Mouse (Mus musculus) hindbrain, embryonic 13.5 days (tissue): Measurements from ENCODE around the gene Palm3. TPM values are rescaled to one million over a fixed set of nuclear protein-coding genes. Genes with fewer than 3 reads are reported as not detected.
A peak's percentile ranks its signal among the peaks of the same experiment; 100 is the strongest.

Source experiments
- ATAC-seq: fragments of 200-750 bp; cut with Nextera tagmentation; 2 replicates; pipeline ENCODE4 v1.8.0; 2017; ENCODE audit warnings: moderate TSS enrichment; ENCODE audit not compliant: low FRiP score
- H3K27ac ChIP-seq: fragments of 300-500 bp; sonication (generic); 2 replicates; pipeline ENCODE4 v1.5.1; 2015; ENCODE audit warnings: inconsistent platforms, mild to moderate bottlenecking, moderate library complexity
- H3K27me3 ChIP-seq: fragments of 300-500 bp; sonication (generic); 2 replicates; pipeline ENCODE4 v1.6.1; 2015; ENCODE audit warnings: mild to moderate bottlenecking, inconsistent platforms
- H3K36me3 ChIP-seq: fragments of 300-500 bp; sonication (generic); 2 replicates; pipeline ENCODE4 v1.6.1; 2015; ENCODE audit warnings: mild to moderate bottlenecking, inconsistent platforms
- H3K4me1 ChIP-seq: fragments of 300-500 bp; sonication (generic); replicated peaks from 2 replicates; pipeline ENCODE4 v1.6.1; 2015; ENCODE audit warnings: inconsistent platforms
- H3K4me2 ChIP-seq: fragments of 300-500 bp; sonication (generic); 2 replicates; pipeline ENCODE4 v1.6.1; 2015; ENCODE audit warnings: inconsistent platforms, mild to moderate bottlenecking, moderate library complexity
- H3K4me3 ChIP-seq: fragments of 300-500 bp; sonication (generic); 2 replicates; pipeline ENCODE4 v1.5.1; 2015; ENCODE audit warnings: mild to moderate bottlenecking, inconsistent platforms
- H3K9ac ChIP-seq: fragments of 300-500 bp; sonication (generic); 2 replicates; pipeline ENCODE4 v1.6.1; 2015; ENCODE audit warnings: mild to moderate bottlenecking, inconsistent platforms
- H3K9me3 ChIP-seq: fragments of 300-500 bp; sonication (generic); 2 replicates; pipeline ENCODE4 v1.6.1; 2016; ENCODE audit warnings: inconsistent platforms
- WGBS: fragments of 180-500 bp; shearing (Covaris S2); methylation state at CpG from one replicate; pipeline ENCODE4 v1.1.7; 2015; 5-methylcytosine and 5-hydroxymethylcytosine counted together
- microRNA counts: library from miRNA; unstranded; fragments of <30 nt; microRNA quantifications from one replicate; lab custom pipeline; 2016
- microRNA-seq: library from miRNA; unstranded; fragments of <30 nt; microRNA quantifications from one replicate; pipeline ENCODE4, GENCODE M21; 2016
- polyA plus RNA-seq: library from polyadenylated mRNA; unstranded; fragments of >200 nt; fragmentation: Nextera tagmentation; extraction: Ambion mirVana; gene quantifications from 2 replicates; pipeline ENCODE4 v1.2.1, GENCODE M21; 2015

Palm3 gene
- polyA plus RNA-seq, 1 experiment from 2014 or later = 6.8 TPM

- peaks cover 73% of the 10 kb centered on the region for H3K4me1 ChIP-seq
- no peaks in the 10 kb centered on the region for H3K27me3 ChIP-seq
- ATAC-seq = no peak
- H3K36me3 ChIP-seq = peaks cover 16% of the 10 kb centered on the region
- 85% methylated on average over 2 of the region's 2 CpGs for WGBS
- H3K9ac ChIP-seq = no peak overlapping the region
- H3K4me2 ChIP-seq = no peak overlapping the region
- H3K4me3 ChIP-seq = no peak overlapping the region
- H3K9me3 ChIP-seq = no peaks in the 10 kb centered on the region
- no peak overlapping the region for H3K27ac ChIP-seq
These were observed 49.4 kb downstream of the Palm3 start for GRCm38 (mm10) chr8:84070667-84071066.

GRCm38 (mm10) chr8:84071921-84072320 is 50.6 kb downstream of the Palm3 start:
- Histone ChIP-seq H3K36me3 (peaks cover 28% of the 10 kb centered on the region), H3K27ac (0 out of 2 replicates have a peak overlapping the region, but pooled peaks have one; percentile 77), H3K27me3 (no peaks in the 10 kb centered on the region), H3K4me1 (peaks cover 72% of the 10 kb centered on the region), H3K9me3 (no peaks in the 10 kb centered on the region), H3K9ac (peak overlapping the region; percentile 39; the same call in 1 of the 2 replicates), H3K4me2 (no peak overlapping the region), H3K4me3 (no peak overlapping the region)
- no peak for ATAC-seq
- 79% methylated on average over 3 of the region's 3 CpGs for WGBS

DNA sequence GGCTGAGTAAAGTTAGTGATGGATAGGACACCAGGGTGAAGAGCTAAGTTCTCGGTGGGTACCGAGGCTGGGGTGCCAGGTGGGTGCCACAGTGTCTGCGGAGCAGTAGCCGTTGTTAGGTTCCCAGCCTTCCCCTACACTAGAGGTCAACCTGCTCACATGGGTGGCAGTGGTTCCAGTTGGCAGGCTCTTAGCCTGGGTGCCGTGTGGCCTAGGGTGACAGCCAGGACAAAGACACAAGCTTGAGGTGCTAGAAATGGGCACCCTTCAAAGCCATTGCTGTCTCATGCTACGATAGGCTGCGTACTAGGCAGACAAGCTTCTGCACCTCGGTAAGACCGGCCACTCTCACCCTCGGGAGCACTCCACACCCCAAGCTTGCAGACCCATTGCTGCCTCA is 51.0 kb downstream of the Palm3 start:
- Histone ChIP-seq H3K27ac (peak overlapping the region; percentile 77; the same call in 1 of the 2 replicates), H3K9me3 (no peaks in the 10 kb centered on the region), H3K27me3 (no peaks in the 10 kb centered on the region), H3K9ac (peak overlapping the region; percentile 39; the same call in 1 of the 2 replicates), H3K4me2 (no peak overlapping the region), H3K4me3 (no peak overlapping the region), H3K36me3 (peaks cover 32% of the 10 kb centered on the region), H3K4me1 (peaks cover 72% of the 10 kb centered on the region)
- no peak for ATAC-seq
- 90% methylated on average over 10 of the region's 10 CpGs for WGBS

DNA sequence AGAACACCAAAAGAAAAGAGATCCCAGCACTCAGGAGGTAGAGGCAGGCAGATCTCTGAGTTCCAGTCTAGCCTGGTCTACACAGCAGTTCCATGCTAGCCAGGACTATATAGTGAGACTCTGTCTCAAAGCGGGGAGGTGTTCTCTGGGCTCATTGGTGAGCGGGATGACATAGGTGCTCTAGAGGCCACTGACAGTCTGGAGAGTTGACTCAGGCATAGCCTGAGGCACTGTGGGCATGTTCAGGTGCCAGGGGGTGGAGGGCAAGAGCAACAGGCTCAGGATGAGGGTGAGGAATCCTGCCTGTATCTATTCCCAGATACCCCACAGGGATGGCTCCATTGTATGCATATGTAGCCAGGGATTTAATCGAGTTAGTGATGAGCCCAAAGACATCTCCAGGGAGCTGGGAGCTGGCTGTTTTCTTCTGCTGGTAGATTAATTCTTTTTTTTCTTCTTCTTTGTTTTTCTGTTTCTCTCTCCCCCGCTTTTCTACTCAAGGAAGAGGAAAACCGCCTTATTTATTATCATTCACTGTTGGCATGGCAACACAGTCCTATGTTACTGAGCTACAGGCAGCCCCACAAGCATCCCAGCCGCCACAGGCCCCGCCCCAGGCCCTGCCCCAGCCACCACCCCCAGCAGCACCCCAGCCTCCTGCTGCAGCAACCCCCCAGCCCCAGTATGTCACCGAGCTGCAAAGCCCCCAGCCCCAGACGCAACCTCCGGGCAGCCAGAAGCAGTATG is 52.1 kb downstream of the Palm3 start:
- WGBS = 34% methylated on average over 10 of the region's 10 CpGs
- Histone ChIP-seq H3K9ac (peak overlapping the region; percentile 56), H3K4me2 (peak overlapping the region; percentile 19), H3K4me1 (peaks cover 62% of the 10 kb centered on the region), H3K27ac (peak overlapping the region; percentile 77), H3K4me3 (no peak overlapping the region), H3K9me3 (no peaks in the 10 kb centered on the region), H3K27me3 (no peaks in the 10 kb centered on the region), H3K36me3 (peaks cover 37% of the 10 kb centered on the region)
- peak; percentile 41 for ATAC-seq

DNA sequence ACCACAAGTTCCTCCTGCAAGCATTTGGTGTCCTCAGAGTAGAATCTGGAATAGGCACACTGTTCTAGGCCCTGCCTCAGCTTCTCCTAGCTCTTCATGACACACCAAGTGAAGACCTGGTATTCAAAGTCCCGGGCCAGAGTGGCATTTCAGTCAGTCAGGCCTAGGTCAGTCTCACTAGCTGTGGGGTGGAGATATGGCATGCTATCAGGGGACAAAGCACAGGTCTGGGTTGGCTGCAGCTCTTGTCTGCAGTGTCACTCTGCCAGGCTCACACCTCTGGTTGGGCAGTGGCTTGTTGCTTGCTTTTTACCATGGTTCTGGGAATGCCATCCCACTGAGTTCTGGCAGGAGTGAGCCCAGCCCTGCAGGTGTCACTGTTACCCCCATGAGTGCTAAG is 55.1 kb downstream of the Palm3 start:
- Histone ChIP-seq H3K9me3 (no peaks in the 10 kb centered on the region), H3K4me2 (no peak overlapping the region), H3K36me3 (peaks cover 62% of the 10 kb centered on the region), H3K9ac (no peak overlapping the region), H3K27ac (no peak overlapping the region), H3K4me3 (no peak overlapping the region), H3K27me3 (no peaks in the 10 kb centered on the region), H3K4me1 (peaks cover 34% of the 10 kb centered on the region)
- ATAC-seq = no peak
- WGBS = 100% methylated on average over 1 of the region's 1 CpGs

DNA sequence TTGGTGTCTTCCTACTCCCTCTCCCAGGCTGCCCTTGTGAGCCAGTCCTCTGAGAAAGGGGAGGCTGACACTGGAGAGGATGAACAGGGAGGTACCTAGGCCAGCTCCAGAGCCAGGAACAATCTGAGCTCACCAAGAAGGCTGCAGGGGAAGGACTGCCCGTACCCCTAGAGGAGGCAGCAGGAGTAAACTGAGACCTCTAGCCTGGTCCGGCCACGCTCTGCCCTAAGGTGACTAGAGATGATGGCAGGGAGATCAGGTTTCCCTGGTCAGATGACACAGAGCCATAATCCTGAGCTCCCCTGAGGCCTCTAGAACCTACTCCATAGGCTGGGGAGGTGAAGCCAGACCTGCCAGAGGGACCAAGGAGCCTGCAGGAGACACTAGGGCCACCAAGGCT is 55.6 kb downstream of the Palm3 start:
- peaks cover 30% of the 10 kb centered on the region for H3K4me1 ChIP-seq
- no peak overlapping the region for H3K4me2 ChIP-seq
- H3K36me3 ChIP-seq = peaks cover 66% of the 10 kb centered on the region
- H3K27me3 ChIP-seq = no peaks in the 10 kb centered on the region
- 94% methylated on average over 3 of the region's 3 CpGs for WGBS
- no peak overlapping the region for H3K4me3 ChIP-seq
- no peak overlapping the region for H3K9ac ChIP-seq
- H3K9me3 ChIP-seq = no peaks in the 10 kb centered on the region
- H3K27ac ChIP-seq = no peak overlapping the region
- ATAC-seq = no peak

- Histone ChIP-seq H3K9me3 (no peaks in the 10 kb centered on the region), H3K27ac (no peak overlapping the region), H3K36me3 (peaks cover 86% of the 10 kb centered on the region), H3K4me3 (no peak overlapping the region), H3K27me3 (no peaks in the 10 kb centered on the region), H3K4me2 (no peak overlapping the region), H3K9ac (no peak overlapping the region), H3K4me1 (peaks cover 13% of the 10 kb centered on the region)
- WGBS = 93% methylated on average over 5 of the region's 5 CpGs
- ATAC-seq = no peak
These were observed 57.9 kb downstream of the Palm3 start for GRCm38 (mm10) chr8:84079206-84079605.

MicroRNAs within 50 kb of the gene (microRNA counts, 519-probe panel; counts per million panel counts)
- microRNA mmu-miR-1199 (lab: Ali Mortazavi, UCI) = 51.3 counts per million

Small RNAs within 50 kb of the gene (microRNA-seq; reads per million reads assigned to microRNA genes)
- gene Mir1199 (not detected), gene Mir8111 (1.6 reads per million)

Other genes with a start within 250 kb of the Palm3 start
- 47.9 and 49.3 TPM in 2 replicates for gene Adgrl1, start 121.4 kb upstream of the Palm3 start, polyA plus RNA-seq
- 0.76 and 0.84 TPM in 2 replicates for gene Gm10644, start 66.3 kb upstream of the Palm3 start, polyA plus RNA-seq
- 14.0 and 15.8 TPM in 2 replicates for gene Asf1b, start 66.0 kb upstream of the Palm3 start, polyA plus RNA-seq
- 188 and 191 TPM in 2 replicates for gene Prkaca, start 48.5 kb upstream of the Palm3 start, polyA plus RNA-seq
- 8.2 and 9.3 TPM in 2 replicates for gene Samd1, start 23.8 kb upstream of the Palm3 start, polyA plus RNA-seq
- 0.65 and 0.71 TPM in 2 replicates for gene 1700067K01Rik, start 20.0 kb upstream of the Palm3 start, polyA plus RNA-seq
- 0.68 TPM in 1 of 2 replicates, not detected in the other for gene 2210011C24Rik, start 9.3 kb upstream of the Palm3 start, polyA plus RNA-seq
- gene Il27ra, start 21.1 kb downstream of the Palm3 start, polyA plus RNA-seq = 0.22 and 0.66 TPM in 2 replicates
- gene Rln3, start 23.5 kb downstream of the Palm3 start, polyA plus RNA-seq = 0.44 TPM in 1 of 2 replicates, not detected in the other
- gene Gm10643, start 43.7 kb downstream of the Palm3 start, polyA plus RNA-seq = 1.4 and 1.7 TPM in 2 replicates
- gene Rfx1, start 45.4 kb downstream of the Palm3 start, polyA plus RNA-seq = 7.8 and 8.3 TPM in 2 replicates
- gene Dcaf15, start 83.3 kb downstream of the Palm3 start, polyA plus RNA-seq = 20.2 and 22.2 TPM in 2 replicates
- 0.48 and 0.52 TPM in 2 replicates for gene Podnl1, start 104.5 kb downstream of the Palm3 start, polyA plus RNA-seq
- gene Cc2d1a, start 126.5 kb downstream of the Palm3 start, polyA plus RNA-seq = 24.4 and 26.5 TPM in 2 replicates
- gene 4930432K21Rik, start 126.6 kb downstream of the Palm3 start, polyA plus RNA-seq = 1.9 and 2.9 TPM in 2 replicates
- gene Nanos3, start 163.7 kb downstream of the Palm3 start, polyA plus RNA-seq = 10.3 and 10.9 TPM in 2 replicates
- gene Zswim4, start 215.6 kb downstream of the Palm3 start, polyA plus RNA-seq = 38.5 and 39.1 TPM in 2 replicates
- 263 and 280 TPM in 2 replicates for gene D8Ertd738e, start 228.2 kb downstream of the Palm3 start, polyA plus RNA-seq
- gene Mri1, start 235.9 kb downstream of the Palm3 start, polyA plus RNA-seq = 50.7 and 57.6 TPM in 2 replicates
- 21.2 and 24.0 TPM in 2 replicates for gene Ccdc130, start 248.9 kb downstream of the Palm3 start, polyA plus RNA-seq